Mouse (Mus musculus) intestine, embryonic 15.5 days (tissue): ENCODE measurements around the gene Jade2. TPM values are rescaled to one million over a fixed set of nuclear protein-coding genes. Genes with fewer than 3 reads are reported as not detected.

Source experiments
- ATAC-seq: fragments of 200-750 bp; cut with Nextera tagmentation; 2 replicates; pipeline ENCODE4 v1.8.0; 2017; ENCODE audit warnings: moderate TSS enrichment, moderate library complexity
- H3K27ac ChIP-seq: fragments of 300-500 bp; sonication (generic); 2 replicates; pipeline ENCODE4 v1.5.1; 2015; ENCODE audit warnings: mild to moderate bottlenecking, inconsistent platforms
- H3K27me3 ChIP-seq: fragments of 300-500 bp; sonication (generic); replicated peaks from 2 replicates; pipeline ENCODE4 v1.6.1; 2015; ENCODE audit warnings: inconsistent platforms
- H3K36me3 ChIP-seq: fragments of 300-500 bp; sonication (generic); 2 replicates; pipeline ENCODE4 v1.6.1; 2015; ENCODE audit warnings: inconsistent platforms
- H3K4me1 ChIP-seq: fragments of 300-500 bp; sonication (generic); replicated peaks from 2 replicates; pipeline ENCODE4 v1.6.1; 2015; ENCODE audit warnings: inconsistent platforms
- H3K4me2 ChIP-seq: fragments of 300-500 bp; sonication (generic); replicated peaks from 2 replicates; pipeline ENCODE4 v1.6.1; 2015; ENCODE audit warnings: mild to moderate bottlenecking, inconsistent platforms
- H3K4me3 ChIP-seq: fragments of 300-500 bp; sonication (generic); replicated peaks from 2 replicates; pipeline ENCODE4 v1.5.1; 2015; ENCODE audit warnings: inconsistent platforms
- H3K9ac ChIP-seq: fragments of 300-500 bp; sonication (generic); 2 replicates; pipeline ENCODE4 v1.6.1; 2015; ENCODE audit warnings: inconsistent platforms
- H3K9me3 ChIP-seq: fragments of 300-500 bp; sonication (generic); 2 replicates; pipeline ENCODE4 v1.6.1; 2016; ENCODE audit warnings: inconsistent platforms
- WGBS: fragments of 180-500 bp; shearing (Covaris S2); methylation state at CpG from one replicate; pipeline ENCODE4 v1.1.7; 2015; 5-methylcytosine and 5-hydroxymethylcytosine counted together
- polyA plus RNA-seq: library from polyadenylated mRNA; unstranded; fragments of >200 nt; fragmentation: Nextera tagmentation; extraction: Ambion mirVana; gene quantifications from 2 replicates; pipeline ENCODE4 v1.2.1, GENCODE M21; 2015

The Jade2 gene
- polyA plus RNA-seq, 1 experiment from 2014 or later = 1.3 TPM

DNA sequence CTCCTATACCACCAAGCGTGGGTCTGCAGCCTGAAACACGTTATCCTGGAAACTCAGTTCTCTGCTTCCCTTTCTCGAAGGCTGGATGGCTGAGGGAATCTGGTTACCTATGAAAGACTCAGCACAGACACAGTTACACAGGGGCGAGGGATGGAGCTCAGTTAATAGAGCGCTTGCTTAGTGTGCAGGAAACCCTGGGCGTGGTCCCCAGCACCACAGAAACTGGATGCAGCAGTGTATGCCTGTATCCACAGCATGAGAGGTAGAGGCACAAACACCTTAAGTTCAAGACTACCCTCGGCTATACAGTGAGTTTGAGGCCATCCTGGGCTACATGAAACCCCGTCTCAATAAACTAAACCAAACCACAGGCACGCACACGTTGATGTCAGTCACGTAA, 17.5 kb downstream of the Jade2 start:
- no peaks in the 10 kb centered on the region for H3K9me3 ChIP-seq
- H3K9ac ChIP-seq = no peak overlapping the region
- WGBS = 75% methylated on average over 11 of the region's 11 CpGs
- ATAC-seq = no peak
- H3K27me3 ChIP-seq = no peaks in the 10 kb centered on the region
- 0 out of 2 replicates have a peak, but pooled peaks cover 4% of the 10 kb centered on the region for H3K36me3 ChIP-seq
- no peak overlapping the region for H3K4me3 ChIP-seq
- no peak overlapping the region for H3K4me2 ChIP-seq
- no peak overlapping the region for H3K27ac ChIP-seq
- peaks cover 14% of the 10 kb centered on the region; the same call in 1 of the 2 replicates for H3K4me1 ChIP-seq

DNA sequence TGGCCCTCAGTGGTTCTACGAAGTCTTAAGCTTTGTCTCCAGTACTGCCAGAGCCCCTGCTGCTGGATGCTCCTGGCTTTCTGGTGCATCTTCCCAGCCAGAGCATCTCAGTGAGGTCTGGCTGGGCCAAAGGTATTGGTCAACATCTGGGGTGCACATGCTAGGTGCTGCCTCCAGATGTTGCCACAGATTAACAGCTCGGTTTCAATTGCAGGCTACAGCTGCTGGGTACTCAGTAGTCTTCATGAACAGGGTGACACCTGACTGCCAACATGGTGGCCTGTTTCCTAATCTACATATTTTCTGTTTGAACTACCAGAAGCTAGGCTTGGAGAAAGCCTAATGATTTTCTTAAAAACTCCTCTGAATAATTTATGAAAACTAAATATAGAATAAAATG, 18.3 kb downstream of the Jade2 start:
- 74% methylated on average over 2 of the region's 2 CpGs for WGBS
- Histone ChIP-seq H3K4me2 (no peak overlapping the region), H3K27ac (no peak overlapping the region), H3K9ac (no peak overlapping the region), H3K4me1 (peaks cover 14% of the 10 kb centered on the region; the same call in 1 of the 2 replicates), H3K27me3 (no peaks in the 10 kb centered on the region), H3K36me3 (0 out of 2 replicates have a peak, but pooled peaks cover 4% of the 10 kb centered on the region), H3K4me3 (no peak overlapping the region), H3K9me3 (no peaks in the 10 kb centered on the region)
- ATAC-seq = no peak

- no peak for ATAC-seq
- H3K36me3 ChIP-seq = 0 out of 2 replicates have a peak, but pooled peaks cover 4% of the 10 kb centered on the region
- WGBS = 73% methylated on average over 8 of the region's 8 CpGs
- peaks cover 16% of the 10 kb centered on the region; the same call in 1 of the 2 replicates for H3K4me1 ChIP-seq
- H3K27me3 ChIP-seq = no peaks in the 10 kb centered on the region
- no peak overlapping the region for H3K27ac ChIP-seq
- no peak overlapping the region for H3K4me2 ChIP-seq
- no peak overlapping the region for H3K4me3 ChIP-seq
- no peaks in the 10 kb centered on the region for H3K9me3 ChIP-seq
- no peak overlapping the region for H3K9ac ChIP-seq
These were observed 20.0 kb downstream of the Jade2 start for GRCm38 (mm10) chr11:51837164-51838153.

DNA sequence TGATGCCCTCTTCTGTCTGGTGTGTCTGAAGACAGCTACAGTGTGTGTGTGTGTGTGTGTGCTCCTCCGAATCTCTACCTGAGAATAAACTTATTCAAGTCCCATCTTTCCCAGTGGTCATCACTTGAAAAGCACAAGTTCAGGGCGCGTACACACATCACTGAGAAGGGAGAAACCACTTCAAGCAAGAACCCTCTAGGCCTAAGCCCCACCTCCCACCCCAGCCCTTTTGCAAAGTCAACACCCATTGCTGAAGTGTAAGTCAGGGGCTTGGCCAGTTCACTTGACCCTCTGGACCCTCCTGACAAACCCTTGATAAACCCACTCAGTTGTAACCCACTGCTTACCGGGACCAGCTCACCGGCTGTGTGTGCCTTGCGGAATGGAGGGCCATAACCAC, 20.9 kb downstream of the Jade2 start:
- no peak overlapping the region for H3K4me2 ChIP-seq
- no peak overlapping the region for H3K4me3 ChIP-seq
- no peak for ATAC-seq
- WGBS = 91% methylated on average over 6 of the region's 6 CpGs
- no peak overlapping the region for H3K27ac ChIP-seq
- H3K36me3 ChIP-seq = 0 out of 2 replicates have a peak, but pooled peaks cover 4% of the 10 kb centered on the region
- peaks cover 13% of the 10 kb centered on the region; the same call in 1 of the 2 replicates for H3K4me1 ChIP-seq
- H3K27me3 ChIP-seq = no peaks in the 10 kb centered on the region
- H3K9me3 ChIP-seq = no peaks in the 10 kb centered on the region
- no peak overlapping the region for H3K9ac ChIP-seq

GRCm38 (mm10) chr11:51835598-51835997, 21.9 kb downstream of the Jade2 start:
- Histone ChIP-seq H3K27me3 (no peaks in the 10 kb centered on the region), H3K4me3 (no peak overlapping the region), H3K4me2 (no peak overlapping the region), H3K9ac (no peak overlapping the region), H3K27ac (no peak overlapping the region), H3K36me3 (0 out of 2 replicates have a peak, but pooled peaks cover 4% of the 10 kb centered on the region), H3K9me3 (no peaks in the 10 kb centered on the region), H3K4me1 (peaks cover 5% of the 10 kb centered on the region; the same call in 1 of the 2 replicates)
- ATAC-seq = no peak
- 95% methylated on average over 12 of the region's 12 CpGs for WGBS

- H3K4me3 ChIP-seq = no peak overlapping the region
- H3K27ac ChIP-seq = no peak overlapping the region
- peaks cover 3% of the 10 kb centered on the region; the same call in 1 of the 2 replicates for H3K4me1 ChIP-seq
- 94% methylated on average over 8 of the region's 8 CpGs for WGBS
- H3K36me3 ChIP-seq = 0 out of 2 replicates have a peak, but pooled peaks cover 4% of the 10 kb centered on the region
- H3K27me3 ChIP-seq = no peaks in the 10 kb centered on the region
- no peaks in the 10 kb centered on the region for H3K9me3 ChIP-seq
- no peak for ATAC-seq
- H3K9ac ChIP-seq = no peak overlapping the region
- H3K4me2 ChIP-seq = no peak overlapping the region
These were observed 23.4 kb downstream of the Jade2 start for GRCm38 (mm10) chr11:51834067-51834411.

- H3K27ac ChIP-seq = no peak overlapping the region
- 0 out of 2 replicates have a peak, but pooled peaks cover 4% of the 10 kb centered on the region for H3K36me3 ChIP-seq
- no peaks in the 10 kb centered on the region for H3K27me3 ChIP-seq
- H3K4me3 ChIP-seq = no peak overlapping the region
- no peak for ATAC-seq
- no peak overlapping the region for H3K4me2 ChIP-seq
- H3K4me1 ChIP-seq = peaks cover 3% of the 10 kb centered on the region; the same call in 1 of the 2 replicates
- 88% methylated on average over 10 of the region's 10 CpGs for WGBS
- no peaks in the 10 kb centered on the region for H3K9me3 ChIP-seq
- H3K9ac ChIP-seq = no peak overlapping the region
These were observed 23.9 kb downstream of the Jade2 start for GRCm38 (mm10) chr11:51833393-51834066.

- Histone ChIP-seq H3K27me3 (no peaks in the 10 kb centered on the region), H3K36me3 (0 out of 2 replicates have a peak, but pooled peaks cover 6% of the 10 kb centered on the region), H3K27ac (no peak overlapping the region), H3K4me3 (no peak overlapping the region), H3K4me2 (no peak overlapping the region), H3K9me3 (no peaks in the 10 kb centered on the region), H3K4me1 (peaks cover 3% of the 10 kb centered on the region; the same call in 1 of the 2 replicates), H3K9ac (no peak overlapping the region)
- 81% methylated on average over 5 of the region's 5 CpGs for WGBS
- ATAC-seq = no peak
These were observed 24.5 kb downstream of the Jade2 start for GRCm38 (mm10) chr11:51832992-51833391.

- Histone ChIP-seq H3K4me3 (no peak overlapping the region), H3K27me3 (no peaks in the 10 kb centered on the region), H3K4me2 (no peak overlapping the region), H3K27ac (no peak overlapping the region), H3K9ac (no peak overlapping the region), H3K4me1 (peaks cover 3% of the 10 kb centered on the region; the same call in 1 of the 2 replicates), H3K36me3 (0 out of 2 replicates have a peak, but pooled peaks cover 6% of the 10 kb centered on the region), H3K9me3 (no peaks in the 10 kb centered on the region)
- 66% methylated on average over 4 of the region's 4 CpGs for WGBS
- peak; percentile 56 for ATAC-seq
These were observed 25.2 kb downstream of the Jade2 start for GRCm38 (mm10) chr11:51831962-51832909.

- no peak for ATAC-seq
- H3K9me3 ChIP-seq = no peaks in the 10 kb centered on the region
- H3K4me2 ChIP-seq = no peak overlapping the region
- no peaks in the 10 kb centered on the region for H3K27me3 ChIP-seq
- 93% methylated on average over 19 of the region's 19 CpGs for WGBS
- H3K36me3 ChIP-seq = peaks cover 5% of the 10 kb centered on the region; the same call in 1 of the 2 replicates
- H3K4me3 ChIP-seq = no peak overlapping the region
- no peaks in the 10 kb centered on the region for H3K4me1 ChIP-seq
- no peak overlapping the region for H3K27ac ChIP-seq
- H3K9ac ChIP-seq = no peak overlapping the region
These were observed 32.5 kb downstream of the Jade2 start for GRCm38 (mm10) chr11:51824867-51825424.
